Mouse (Mus musculus) midbrain, embryonic 15.5 days (tissue): ENCODE data around the gene March1. TPM values are rescaled to one million over a fixed set of nuclear protein-coding genes. Genes with fewer than 3 reads are reported as not detected.

ENCODE experiments used
- ATAC-seq: fragments of 200-750 bp; cut with Nextera tagmentation; replicated peaks from 2 replicates; pipeline ENCODE4 v1.8.0; 2017; ENCODE audit warnings: moderate TSS enrichment
- H3K27ac ChIP-seq: fragments of 300-500 bp; sonication (generic); 2 replicates; pipeline ENCODE4 v1.5.1; 2015; ENCODE audit warnings: mild to moderate bottlenecking, inconsistent platforms
- H3K27me3 ChIP-seq: fragments of 300-500 bp; sonication (generic); replicated peaks from 2 replicates; pipeline ENCODE4 v1.6.1; 2015; ENCODE audit warnings: inconsistent platforms
- H3K36me3 ChIP-seq: fragments of 300-500 bp; sonication (generic); replicated peaks from 2 replicates; pipeline ENCODE4 v1.6.1; 2015; ENCODE audit warnings: inconsistent platforms
- H3K4me1 ChIP-seq: fragments of 300-500 bp; sonication (generic); 2 replicates; pipeline ENCODE4 v1.6.1; 2015; ENCODE audit warnings: inconsistent platforms
- H3K4me2 ChIP-seq: fragments of 300-500 bp; sonication (generic); 2 replicates; pipeline ENCODE4 v1.6.1; 2015; ENCODE audit warnings: inconsistent platforms, mild to moderate bottlenecking, moderate library complexity
- H3K4me3 ChIP-seq: fragments of 300-500 bp; sonication (generic); 2 replicates; pipeline ENCODE4 v1.5.1; 2015; ENCODE audit warnings: mild to moderate bottlenecking, inconsistent platforms
- H3K9ac ChIP-seq: fragments of 300-500 bp; sonication (generic); 2 replicates; pipeline ENCODE4 v1.6.1; 2015; ENCODE audit warnings: mild to moderate bottlenecking, inconsistent platforms
- H3K9me3 ChIP-seq: fragments of 300-500 bp; sonication (generic); 2 replicates; pipeline ENCODE4 v1.6.1; 2016; ENCODE audit warnings: inconsistent platforms
- WGBS: fragments of 180-500 bp; shearing (Covaris S2); methylation state at CpG from one replicate; pipeline ENCODE4 v1.1.7; 2015; ENCODE audit warnings: mixed read lengths; 5-methylcytosine and 5-hydroxymethylcytosine counted together
- polyA plus RNA-seq: library from polyadenylated mRNA; unstranded; fragments of >200 nt; fragmentation: Nextera tagmentation; extraction: Ambion mirVana; gene quantifications from 2 replicates; pipeline ENCODE4 v1.2.1, GENCODE M21; 2015

March1 gene
- polyA plus RNA-seq, 1 experiment from 2014 or later, result 56.6 TPM

DNA sequence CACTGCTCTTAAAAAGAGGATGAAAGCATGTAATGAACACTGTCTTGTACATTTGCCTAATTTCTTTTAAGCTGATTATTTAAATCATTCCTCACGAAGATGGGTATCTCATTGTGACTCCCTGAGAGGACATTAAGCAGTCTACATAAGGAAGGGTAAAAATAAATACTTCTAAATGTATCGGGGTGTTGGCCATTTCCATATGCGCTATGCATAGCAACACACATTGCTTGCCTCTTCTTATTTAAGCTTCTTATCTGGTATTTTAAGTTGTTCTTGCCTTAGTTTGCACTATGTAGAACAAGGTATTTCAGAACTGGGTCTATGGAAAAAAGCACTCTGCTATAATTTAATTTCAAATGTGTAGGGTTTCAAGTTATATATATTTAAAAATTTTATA, 416.7 kb downstream of the March1 start:
- Histone ChIP-seq H3K4me1 (no peaks in the 10 kb centered on the region), H3K4me2 (no peak overlapping the region), H3K9me3 (no peaks in the 10 kb centered on the region), H3K9ac (no peak overlapping the region), H3K36me3 (no peaks in the 10 kb centered on the region), H3K27me3 (no peaks in the 10 kb centered on the region), H3K27ac (no peak overlapping the region), H3K4me3 (no peak overlapping the region)
- 78% methylated on average over 3 of the region's 3 CpGs for WGBS
- ATAC-seq, result no peak

DNA sequence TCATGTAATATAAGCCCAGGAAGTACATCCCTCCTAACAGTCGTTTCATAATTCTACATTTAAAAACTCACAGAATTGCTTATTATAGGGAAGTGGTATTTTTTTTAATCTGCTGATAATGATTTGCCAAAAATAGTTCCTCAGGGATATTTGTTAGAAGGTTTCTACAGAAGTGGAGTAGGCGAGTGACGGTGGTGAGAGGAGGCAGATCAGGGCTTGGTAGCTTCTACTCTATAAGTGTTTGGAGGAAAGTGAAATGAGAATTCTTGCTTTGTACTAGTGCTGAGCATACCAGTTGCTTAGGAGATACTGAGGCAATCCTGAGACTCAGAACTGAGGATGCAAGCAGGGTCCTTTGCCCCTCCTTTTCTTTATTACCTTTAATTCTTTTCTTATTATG, 476.5 kb downstream of the March1 start:
- Histone ChIP-seq H3K4me3 (no peak overlapping the region), H3K27ac (no peak overlapping the region), H3K9ac (no peak overlapping the region), H3K36me3 (no peaks in the 10 kb centered on the region), H3K9me3 (no peaks in the 10 kb centered on the region), H3K4me2 (no peak overlapping the region), H3K27me3 (no peaks in the 10 kb centered on the region), H3K4me1 (no peaks in the 10 kb centered on the region)
- 90% methylated on average over 3 of the region's 3 CpGs for WGBS
- ATAC-seq, result no peak

DNA sequence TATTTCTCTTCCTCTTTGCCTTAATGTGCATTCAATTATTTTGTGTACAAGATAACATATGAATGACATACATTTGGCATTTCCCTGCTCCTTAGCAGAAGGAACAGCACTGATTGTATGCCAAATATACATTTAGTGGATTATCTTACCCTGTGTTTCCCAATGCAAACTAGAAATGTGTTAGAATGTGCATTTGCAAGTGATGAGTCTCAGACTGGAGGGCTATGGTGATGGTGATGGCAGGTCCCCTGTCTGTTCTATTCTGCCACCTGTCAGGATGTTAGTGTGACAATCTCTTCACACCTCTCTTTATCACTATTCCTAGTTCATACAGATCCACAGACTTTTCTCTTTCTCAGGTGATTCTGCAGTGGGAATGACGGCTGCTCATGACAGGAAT, 480.4 kb downstream of the March1 start:
- H3K36me3 ChIP-seq, result no peaks in the 10 kb centered on the region
- ATAC-seq, result no peak
- H3K9me3 ChIP-seq, result no peaks in the 10 kb centered on the region
- WGBS, result 97% methylated on average over 1 of the region's 1 CpGs
- no peaks in the 10 kb centered on the region for H3K27me3 ChIP-seq
- H3K4me3 ChIP-seq, result no peak overlapping the region
- no peak overlapping the region for H3K9ac ChIP-seq
- H3K4me2 ChIP-seq, result no peak overlapping the region
- no peak overlapping the region for H3K27ac ChIP-seq
- H3K4me1 ChIP-seq, result no peaks in the 10 kb centered on the region

DNA sequence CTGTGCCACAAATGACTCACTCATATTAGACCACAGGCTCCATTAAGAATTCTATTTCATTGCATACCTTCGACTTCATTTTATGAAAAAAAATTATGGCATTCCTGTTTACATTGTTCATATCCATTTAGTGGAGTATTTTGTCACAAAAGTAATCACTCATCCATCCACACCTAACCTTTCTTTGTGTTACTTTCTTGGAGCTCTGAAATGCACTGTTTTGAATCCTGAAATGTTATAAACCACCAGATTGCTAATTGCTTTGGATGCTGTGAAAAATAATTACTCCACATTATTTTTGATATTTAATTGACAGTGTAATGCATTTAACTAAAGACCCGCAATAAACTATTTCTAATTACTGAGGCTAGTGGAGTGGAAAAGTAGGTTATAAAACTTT, 501.6 kb downstream of the March1 start:
- no peak overlapping the region for H3K4me3 ChIP-seq
- no peaks in the 10 kb centered on the region for H3K4me1 ChIP-seq
- 78% methylated on average over 2 of the region's 2 CpGs for WGBS
- H3K36me3 ChIP-seq, result no peaks in the 10 kb centered on the region
- no peaks in the 10 kb centered on the region for H3K9me3 ChIP-seq
- ATAC-seq, result no peak
- H3K27me3 ChIP-seq, result no peaks in the 10 kb centered on the region
- no peak overlapping the region for H3K27ac ChIP-seq
- no peak overlapping the region for H3K4me2 ChIP-seq
- no peak overlapping the region for H3K9ac ChIP-seq

GRCm38 (mm10) chr8:66159648-66160047, 541.9 kb downstream of the March1 start:
- Histone ChIP-seq H3K9me3 (no peaks in the 10 kb centered on the region), H3K36me3 (no peaks in the 10 kb centered on the region), H3K9ac (no peak overlapping the region), H3K4me3 (no peak overlapping the region), H3K4me1 (no peaks in the 10 kb centered on the region), H3K27me3 (no peaks in the 10 kb centered on the region), H3K27ac (no peak overlapping the region), H3K4me2 (no peak overlapping the region)
- no peak for ATAC-seq
- 85% methylated on average over 1 of the region's 1 CpGs for WGBS

- ATAC-seq, result no peak
- 67% methylated on average over 1 of the region's 1 CpGs for WGBS
Measured at GRCm38 (mm10) chr8:66166835-66167234, 549.1 kb downstream of the March1 start.

DNA sequence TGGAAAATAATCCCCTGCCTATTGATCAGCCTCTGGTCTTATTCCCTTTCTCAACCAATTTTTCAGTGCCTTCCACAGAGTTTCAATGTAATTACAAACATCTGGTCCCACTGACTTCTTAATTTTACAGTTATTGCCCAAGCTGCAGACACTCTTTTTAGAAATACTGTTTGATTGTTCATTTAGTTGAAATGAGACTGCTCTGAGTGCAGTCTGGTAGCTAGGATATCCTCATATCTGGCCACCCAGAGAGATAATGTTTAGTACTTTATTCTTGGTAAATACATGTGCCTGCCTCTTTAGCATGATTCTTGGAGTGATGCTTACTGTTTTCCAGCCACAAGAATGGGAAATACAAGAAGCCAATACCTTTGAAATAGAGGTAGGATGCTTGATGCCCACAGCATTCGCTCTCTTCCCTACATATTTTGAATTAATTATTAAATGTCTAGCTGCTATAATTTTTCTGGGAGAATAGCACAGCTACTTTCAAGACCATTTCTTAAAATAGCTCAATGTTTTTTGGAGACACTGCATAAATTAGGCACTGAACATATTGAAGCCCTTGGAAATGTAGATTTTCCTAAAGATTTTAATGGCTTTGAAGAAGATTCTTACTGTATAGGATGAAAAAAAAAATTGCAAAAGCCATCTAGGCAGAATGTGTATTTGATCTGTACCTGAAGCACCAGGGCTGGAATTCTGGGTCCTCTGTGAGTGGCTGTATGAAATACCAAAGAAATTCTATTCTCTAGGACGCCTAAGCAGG, 549.9 kb downstream of the March1 start:
- Histone ChIP-seq H3K4me1 (no peaks in the 10 kb centered on the region; the same call in 1 of the 2 replicates), H3K4me2 (no peak overlapping the region), H3K4me3 (no peak overlapping the region), H3K27ac (no peak overlapping the region), H3K27me3 (no peaks in the 10 kb centered on the region), H3K9me3 (no peaks in the 10 kb centered on the region), H3K36me3 (no peaks in the 10 kb centered on the region), H3K9ac (no peak overlapping the region)
- WGBS, result 73% methylated on average over 2 of the region's 2 CpGs
- no peak for ATAC-seq

More at GRCm38 (mm10) chr8:66166835-66167234, 549.1 kb downstream of the March1 start:
- H3K9ac ChIP-seq, result no peak overlapping the region
- H3K4me2 ChIP-seq, result no peak overlapping the region
- no peaks in the 10 kb centered on the region for H3K9me3 ChIP-seq
- H3K4me1 ChIP-seq, result no peaks in the 10 kb centered on the region; the same call in 1 of the 2 replicates
- no peaks in the 10 kb centered on the region for H3K36me3 ChIP-seq
- H3K27me3 ChIP-seq, result no peaks in the 10 kb centered on the region
- no peak overlapping the region for H3K4me3 ChIP-seq
- no peak overlapping the region for H3K27ac ChIP-seq

DNA sequence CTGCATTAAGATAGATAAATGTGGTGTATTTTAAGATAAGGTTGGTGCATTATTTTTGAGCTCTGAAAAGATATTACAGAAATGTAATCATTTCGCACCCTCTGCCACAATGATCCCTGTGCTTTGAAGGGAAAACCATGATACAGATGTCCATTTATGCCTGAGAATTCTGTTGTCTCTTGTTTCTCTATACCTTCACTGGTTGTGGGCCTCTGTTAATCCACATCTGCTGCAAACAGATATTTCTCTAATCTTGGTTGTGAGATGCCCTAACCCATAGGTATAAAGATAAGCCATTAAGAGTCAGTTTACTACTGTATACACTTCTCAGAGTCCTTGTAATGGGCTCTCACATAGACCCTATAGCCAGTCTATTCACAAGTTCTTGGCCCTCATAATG, 561.6 kb downstream of the March1 start:
- no peak overlapping the region for H3K9ac ChIP-seq
- no peak overlapping the region for H3K4me3 ChIP-seq
- H3K27ac ChIP-seq, result no peak overlapping the region
- H3K36me3 ChIP-seq, result no peaks in the 10 kb centered on the region
- WGBS, result 88% methylated on average over 1 of the region's 1 CpGs
- no peak for ATAC-seq
- no peak overlapping the region for H3K4me2 ChIP-seq
- no peaks in the 10 kb centered on the region for H3K27me3 ChIP-seq
- no peaks in the 10 kb centered on the region for H3K9me3 ChIP-seq
- H3K4me1 ChIP-seq, result peaks cover 4% of the 10 kb centered on the region

- H3K9me3 ChIP-seq, result no peaks in the 10 kb centered on the region
- H3K27ac ChIP-seq, result no peak overlapping the region
- H3K27me3 ChIP-seq, result no peaks in the 10 kb centered on the region
- 75% methylated on average over 4 of the region's 4 CpGs for WGBS
- ATAC-seq, result no peak
- no peak overlapping the region for H3K4me2 ChIP-seq
- H3K4me1 ChIP-seq, result peaks cover 4% of the 10 kb centered on the region
- H3K4me3 ChIP-seq, result no peak overlapping the region
- no peak overlapping the region for H3K9ac ChIP-seq
- no peaks in the 10 kb centered on the region for H3K36me3 ChIP-seq
Measured at GRCm38 (mm10) chr8:66181265-66181664, 563.6 kb downstream of the March1 start.

DNA sequence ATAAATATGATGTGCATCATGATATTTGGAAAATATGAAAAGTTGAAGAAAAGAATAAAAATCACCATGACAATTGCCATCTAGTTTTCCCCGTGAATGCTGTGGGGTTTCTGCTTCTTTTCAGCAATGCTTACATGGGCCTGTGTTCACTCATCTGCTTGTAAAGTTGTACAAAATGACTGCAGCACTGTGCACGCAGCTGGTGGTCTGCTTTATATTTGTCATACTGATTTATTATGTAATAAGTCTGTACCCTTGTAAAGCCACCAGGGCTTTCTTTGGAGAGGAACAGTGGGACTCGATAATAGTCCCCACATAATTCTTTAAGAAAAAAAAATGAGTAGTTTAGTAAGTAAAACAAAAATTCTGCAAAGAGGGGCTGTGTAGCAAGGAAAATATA, 564.6 kb downstream of the March1 start:
- Histone ChIP-seq H3K9ac (no peak overlapping the region), H3K4me1 (peaks cover 4% of the 10 kb centered on the region), H3K36me3 (no peaks in the 10 kb centered on the region), H3K27ac (no peak overlapping the region), H3K9me3 (no peaks in the 10 kb centered on the region), H3K4me2 (no peak overlapping the region), H3K4me3 (no peak overlapping the region), H3K27me3 (no peaks in the 10 kb centered on the region)
- no peak for ATAC-seq
- 75% methylated on average over 3 of the region's 3 CpGs for WGBS

DNA sequence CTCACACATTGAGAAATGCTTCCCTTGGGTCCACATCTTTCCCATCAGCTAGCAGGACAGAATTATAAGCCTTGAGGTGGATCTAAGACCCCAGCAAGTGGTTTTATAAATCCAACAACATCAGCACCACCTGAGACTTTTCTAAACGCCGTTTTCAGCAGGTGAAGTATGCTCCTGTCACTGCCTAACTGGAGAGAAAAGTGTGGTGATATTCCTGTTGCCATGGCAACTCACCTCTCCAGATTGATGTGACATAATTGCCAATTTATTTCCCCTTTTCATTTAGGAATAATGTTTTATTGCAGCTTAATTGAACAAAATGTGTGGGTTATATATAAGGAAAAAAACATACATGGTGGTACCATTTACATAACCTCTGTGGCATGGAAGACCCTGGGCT, 565.8 kb downstream of the March1 start:
- Histone ChIP-seq H3K4me2 (no peak overlapping the region), H3K4me3 (no peak overlapping the region), H3K27ac (no peak overlapping the region), H3K4me1 (peaks cover 4% of the 10 kb centered on the region), H3K27me3 (no peaks in the 10 kb centered on the region), H3K9ac (no peak overlapping the region), H3K9me3 (no peaks in the 10 kb centered on the region), H3K36me3 (no peaks in the 10 kb centered on the region)
- 45% methylated on average over 2 of the region's 2 CpGs for WGBS
- peak; percentile 76 for ATAC-seq

DNA sequence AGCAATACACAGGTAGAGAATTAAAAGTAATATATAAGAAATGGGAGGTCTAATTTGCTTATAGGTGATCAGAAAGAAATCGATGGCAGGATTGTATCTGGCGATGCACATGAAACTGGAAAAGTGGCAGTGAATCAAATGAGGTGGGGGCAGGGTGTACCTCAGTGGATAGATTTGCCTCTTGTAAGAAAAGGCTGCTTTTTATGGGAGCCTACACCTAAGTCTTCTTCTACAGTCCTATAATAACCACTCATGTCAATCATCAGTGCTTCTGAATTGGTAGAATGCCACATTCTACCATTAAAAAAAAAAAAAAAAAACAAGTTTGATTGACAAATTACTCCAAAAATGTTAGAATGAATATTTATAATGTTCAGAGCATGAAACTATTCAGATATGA, 567.5 kb downstream of the March1 start:
- H3K4me1 ChIP-seq, result peaks cover 4% of the 10 kb centered on the region
- no peaks in the 10 kb centered on the region for H3K9me3 ChIP-seq
- no peaks in the 10 kb centered on the region for H3K36me3 ChIP-seq
- H3K27ac ChIP-seq, result no peak overlapping the region
- H3K9ac ChIP-seq, result no peak overlapping the region
- WGBS, result 91% methylated on average over 2 of the region's 2 CpGs
- no peak overlapping the region for H3K4me2 ChIP-seq
- H3K27me3 ChIP-seq, result no peaks in the 10 kb centered on the region
- ATAC-seq, result no peak
- no peak overlapping the region for H3K4me3 ChIP-seq

GRCm38 (mm10) chr8:66194416-66194815, 576.7 kb downstream of the March1 start:
- Histone ChIP-seq H3K4me2 (no peak overlapping the region), H3K9ac (no peak overlapping the region), H3K27ac (no peak overlapping the region), H3K4me1 (no peaks in the 10 kb centered on the region), H3K9me3 (no peaks in the 10 kb centered on the region), H3K27me3 (no peaks in the 10 kb centered on the region), H3K4me3 (no peak overlapping the region), H3K36me3 (no peaks in the 10 kb centered on the region)
- WGBS, result 93% methylated on average over 2 of the region's 2 CpGs
- ATAC-seq, result no peak
